Mouse (Mus musculus) ES-Bruce4 (cell line): ENCODE results near the gene Efr3b.

Experiments
- EP300 ChIP-seq: IDR thresholded peaks from 2 replicates; pipeline ENCODE4 v1.6.1; 2011; ENCODE audit warnings: low read depth, low read length; ENCODE audit not compliant: insufficient read depth
- POLR2A ChIP-seq: IDR thresholded peaks from one replicate; pipeline ENCODE4 v1.8.1; 2011; ENCODE audit warnings: low read length; ENCODE audit not compliant: insufficient read depth

GRCm38 (mm10) chr12:3968380-3968779, 70.3 kb downstream of the Efr3b start:
- TF ChIP-seq EP300 = no peak
- TF ChIP-seq POLR2A = no peak
